Comparison of ENCODE assay signal across 15 mouse cellular contexts in genomic region chr2:172959006-172959768, GRCm38 (mm10). TPM values are rescaled to one million over a fixed set of nuclear protein-coding genes. Genes with fewer than 3 reads are reported as not detected.
DNase-seq lines count a peak whose midpoint lies in the region; ATAC-seq and TF ChIP-seq lines count a peak whose summit lies in the region.
"Had no signal": no experiment of that assay in that cellular context is flagged by ENCODE, and none has a peak within 500 bp of the region (broad histone marks: within the 10 kb centered on the region; RNA-seq: fewer than 3 reads in every experiment).

No protein-coding gene starts in this region.

- H3K9me3 ChIP-seq in intestine, embryonic 15.5 days: no peaks in the 10 kb centered on the region

- peak; percentile 77 for DNase-seq in kidney, adult 2 months
- DNase-seq in kidney, postnatal 14 days: no peak
- DNase-seq in retina, embryonic 14.5 days (ENCODE audit: low spot score): peak; percentile 52
- no peak for DNase-seq in retina, postnatal 1 day
- no peak for DNase-seq in testis, postnatal 14 days (ENCODE audit: low spot score)
- no peak for DNase-seq in left cerebral cortex, postnatal 10 days (ENCODE audit: extremely low spot score in 1 of 2, low spot score in 2 of 2)
- DNase-seq: adrenal gland, adult 2 months; heart, postnatal 4 days; right cerebral cortex, postnatal 14 days had no signal

- H3K36me3 ChIP-seq in kidney, adult 2 months (ENCODE audit: control insufficient read depth, insufficient read depth, low read length): no peaks in the 10 kb centered on the region
- H3K36me3 ChIP-seq in intestine, embryonic 15.5 days: no peaks in the 10 kb centered on the region
- H3K36me3 ChIP-seq: embryonic facial prominence, embryonic 12.5 days; G1E had no signal

- H3K4me3 ChIP-seq in kidney, adult 2 months (ENCODE audit: insufficient read depth, low read depth, low read length): no peak overlapping the region
- no peak overlapping the region for H3K4me3 ChIP-seq in intestine, embryonic 15.5 days (replicated peaks)
- H3K4me3 ChIP-seq: embryonic facial prominence, embryonic 12.5 days; forebrain, embryonic 13.5 days; megakaryocyte, embryonic 14.5 days had no signal

- peak; percentile 48; the same call in 1 of the 2 replicates for TF ChIP-seq CTCF in kidney, adult 2 months (conservative IDR thresholded peaks at IDR 0.05; ENCODE audit: insufficient read depth, insufficient read length, low read depth, low read length)

- H3K4me1 ChIP-seq in kidney, adult 2 months (ENCODE audit: control insufficient read depth, insufficient read depth, low read length): peaks cover 13% of the 10 kb centered on the region
- H3K4me1 ChIP-seq in intestine, embryonic 15.5 days (replicated peaks): no peaks in the 10 kb centered on the region

- no peaks in the 10 kb centered on the region for H3K27me3 ChIP-seq in kidney, adult 2 months (replicated peaks; ENCODE audit: control insufficient read depth, insufficient read depth, low read length)
- no peaks in the 10 kb centered on the region for H3K27me3 ChIP-seq in intestine, embryonic 15.5 days (replicated peaks)
- H3K27me3 ChIP-seq: embryonic facial prominence, embryonic 12.5 days; forebrain, embryonic 13.5 days had no signal

- 42% methylated on average over 13 of the region's 13 CpGs for WGBS in kidney, adult 2 months
- WGBS in intestine, embryonic 15.5 days: 53% methylated on average over 13 of the region's 13 CpGs

- no peak overlapping the region for H3K9ac ChIP-seq in intestine, embryonic 15.5 days
- H3K9ac ChIP-seq: embryonic facial prominence, embryonic 12.5 days; forebrain, embryonic 13.5 days; liver, embryonic 14.5 days had no signal

- ATAC-seq in intestine, embryonic 15.5 days: 0 out of 2 replicates have a peak, but pooled peaks have one; percentile 25
- ATAC-seq: forebrain, embryonic 13.5 days had no signal

- no peak overlapping the region for H3K4me2 ChIP-seq in intestine, embryonic 15.5 days (replicated peaks)
- H3K4me2 ChIP-seq: embryonic facial prominence, embryonic 12.5 days; forebrain, embryonic 13.5 days had no signal

- no peak for TF ChIP-seq POLR2A in kidney, adult 2 months (IDR thresholded peaks at IDR 0.05; ENCODE audit: low read depth, low read length)

- peak overlapping the region; percentile 16 for H3K27ac ChIP-seq in kidney, adult 2 months (ENCODE audit: insufficient read depth, low read depth, low read length)
- H3K27ac ChIP-seq in intestine, embryonic 15.5 days: no peak overlapping the region
- H3K27ac ChIP-seq: forebrain, embryonic 13.5 days; liver, embryonic 14.5 days had no signal

- intact Hi-C loops in left cerebral cortex, postnatal 10 days (cut with DNase I): no loop called here

RNA-seq across cellular contexts. Expression of gene Spo11, which starts 18.3 kb away (rescaled TPM):
- polyA plus RNA-seq in kidney, adult 2 months (2012; rRNA removed): 0.14 and 0.17 TPM in 2 replicates
- 0.35 TPM in 1 of 2 replicates, not detected in the other for polyA plus RNA-seq in intestine, embryonic 15.5 days (2015; fragmentation: Nextera tagmentation; extraction: Ambion mirVana)
- under 1 TPM; 0.39 to 0.49 TPM for total RNA-seq in left cerebral cortex, postnatal 10 days (2021)
- total RNA-seq: adrenal gland, adult 2 months; G1E; heart, postnatal 4 days had no signal
- polyA plus RNA-seq: adrenal gland, adult 2 months; G1E had no signal

RNA-seq across cellular contexts. Expression of gene Bmp7, which starts 19.1 kb away (rescaled TPM):
- polyA plus RNA-seq in kidney, adult 2 months (2012; rRNA removed): 47.6 and 51.2 TPM in 2 replicates
- 17.4 and 22.4 TPM in 2 replicates for polyA plus RNA-seq in intestine, embryonic 15.5 days (2015; fragmentation: Nextera tagmentation; extraction: Ambion mirVana)
- total RNA-seq in left cerebral cortex, postnatal 10 days (2021): 10 to 100 TPM; 10.3 to 10.7 TPM
- polyA plus RNA-seq: G1E had no signal

RNA-seq across cellular contexts. Expression of gene Rae1, which starts 40.7 kb away (rescaled TPM):
- 53.8 and 56.7 TPM in 2 replicates for polyA plus RNA-seq in kidney, adult 2 months (2012; rRNA removed)
- polyA plus RNA-seq in intestine, embryonic 15.5 days (2015; fragmentation: Nextera tagmentation; extraction: Ambion mirVana): 123 and 131 TPM in 2 replicates
- 10 to 100 TPM; 66.1 to 77.4 TPM for total RNA-seq in left cerebral cortex, postnatal 10 days (2021)

Comparison
In these comparisons a context has a peak if more than half of its experiments do, and no peak if none do; other contexts are left out.
1. DNase-seq: peak in kidney, adult 2 months (single experiment) and retina, embryonic 14.5 days (single experiment); none in kidney, postnatal 14 days (single experiment), retina, postnatal 1 day (single experiment), testis, postnatal 14 days (single experiment) and left cerebral cortex, postnatal 10 days (0 of 2).